Mouse (Mus musculus) heart, embryonic 14.5 days (tissue): ENCODE data around the gene Ccnd3. TPM values are rescaled to one million over a fixed set of nuclear protein-coding genes. Genes with fewer than 3 reads are reported as not detected.

Experiments used
- ATAC-seq: fragments of 200-750 bp; cut with Nextera tagmentation; 2 replicates; pipeline ENCODE4 v1.8.0; 2017; ENCODE audit warnings: low read depth, moderate TSS enrichment; ENCODE audit not compliant: insufficient number of reproducible peaks, insufficient read depth, low FRiP score
- H3K27ac ChIP-seq, 2 experiments: fragments of 200-500 bp in 1 of 2; fragments of 300-500 bp in 1 of 2; sonication (generic) in 1 of 2; replicated peaks in 1 of 2; 2 replicates each; pipeline ENCODE4 v1.5.1; 2012 to 2014; ENCODE audit warnings: low read depth in 2 of 2, low read length in 2 of 2, control low read depth in 1 of 2, mild to moderate bottlenecking in 1 of 2, mixed read lengths in 1 of 2; ENCODE audit not compliant: control insufficient read depth in 1 of 2, insufficient read depth in 1 of 2
- H3K27me3 ChIP-seq: fragments of 300-500 bp; sonication (generic); 2 replicates; pipeline ENCODE4 v1.6.1; 2014; ENCODE audit warnings: mild to moderate bottlenecking, low read length, control low read depth; ENCODE audit not compliant: control insufficient read depth, insufficient read depth
- H3K36me3 ChIP-seq: fragments of 300-500 bp; sonication (generic); 2 replicates; pipeline ENCODE4 v1.6.1; 2014; ENCODE audit warnings: mild to moderate bottlenecking, control low read depth, low read length, mixed read lengths; ENCODE audit not compliant: control insufficient read depth, insufficient read depth
- H3K4me1 ChIP-seq, 2 experiments: fragments of 200-500 bp in 1 of 2; fragments of 300-500 bp in 1 of 2; sonication (generic) in 1 of 2; 2 replicates each; pipeline ENCODE4 v1.6.1; 2012 to 2014; ENCODE audit warnings: low read length in 2 of 2, control low read depth in 1 of 2, mixed read lengths in 1 of 2; ENCODE audit not compliant: control insufficient read depth in 2 of 2, insufficient read depth in 2 of 2
- H3K4me2 ChIP-seq: fragments of 300-500 bp; sonication (generic); 2 replicates; pipeline ENCODE4 v1.6.1; 2014; ENCODE audit warnings: mild to moderate bottlenecking, low read length
- H3K4me3 ChIP-seq, 2 experiments: fragments of 200-500 bp in 1 of 2; fragments of 300-500 bp in 1 of 2; sonication (generic) in 1 of 2; 2 replicates each; pipeline ENCODE4 v1.5.1; 2012 to 2014; ENCODE audit warnings: low read length in 2 of 2, mild to moderate bottlenecking in 2 of 2, control low read depth in 1 of 2, low read depth in 1 of 2, moderate library complexity in 1 of 2; ENCODE audit not compliant: control insufficient read depth in 1 of 2, insufficient read depth in 1 of 2
- H3K9ac ChIP-seq: fragments of 300-500 bp; sonication (generic); 2 replicates; pipeline ENCODE4 v1.6.1; 2014; ENCODE audit warnings: mild to moderate bottlenecking, low read length
- H3K9me3 ChIP-seq: fragments of 300-500 bp; sonication (generic); 2 replicates; pipeline ENCODE4 v1.6.1; 2016; ENCODE audit warnings: low read length, control low read depth; ENCODE audit not compliant: control insufficient read depth
- WGBS: fragments of 180-500 bp; shearing (Covaris S2); extraction: QIAGEN DNeasy Blood & Tissue Kit; methylation state at CpG from one replicate; pipeline ENCODE4 v1.1.7; 2014; 5-methylcytosine and 5-hydroxymethylcytosine counted together
- polyA plus RNA-seq: library from polyadenylated mRNA; unstranded; fragments of >200 nt; fragmentation: Nextera tagmentation; extraction: Ambion mirVana; gene quantifications from 2 replicates; pipeline ENCODE4 v1.2.1, GENCODE M21; 2014

Ccnd3 gene
- polyA plus RNA-seq, 1 experiment from 2014 or later: 469 TPM

- Histone ChIP-seq H3K4me1 (peaks cover 29 to 46% of the 10 kb centered on the region in 2 experiments), H3K4me3 (no peak overlapping the region), H3K27me3 (no peaks in the 10 kb centered on the region), H3K36me3 (no peaks in the 10 kb centered on the region), H3K9me3 (no peaks in the 10 kb centered on the region), H3K9ac (peak overlapping the region; percentile 5; the same call in 1 of the 2 replicates), H3K27ac (peak overlapping the region; percentile 42 to 66), H3K4me2 (no peak overlapping the region)
- 61% methylated on average over 10 of the region's 10 CpGs for WGBS
- no peak for ATAC-seq
Measured at GRCm38 (mm10) chr17:47512956-47513775, 8.3 kb downstream of the Ccnd3 start.

GRCm38 (mm10) chr17:47515180-47515844, 10.5 kb downstream of the Ccnd3 start:
- ATAC-seq: no peak
- Histone ChIP-seq H3K4me3 (no peak overlapping the region), H3K4me2 (no peak overlapping the region), H3K27ac (no peak overlapping the region), H3K9ac (no peak overlapping the region), H3K4me1 (peaks cover 33 to 56% of the 10 kb centered on the region in 2 experiments), H3K27me3 (no peaks in the 10 kb centered on the region), H3K36me3 (no peaks in the 10 kb centered on the region), H3K9me3 (no peaks in the 10 kb centered on the region)
- WGBS: 85% methylated on average over 7 of the region's 7 CpGs

- Histone ChIP-seq H3K27me3 (no peaks in the 10 kb centered on the region), H3K4me2 (no peak overlapping the region), H3K4me1 (peaks cover 34 to 62% of the 10 kb centered on the region in 2 experiments), H3K4me3 (no peak overlapping the region), H3K27ac (no peak overlapping the region), H3K9me3 (no peaks in the 10 kb centered on the region), H3K36me3 (no peaks in the 10 kb centered on the region), H3K9ac (no peak overlapping the region)
- 94% methylated on average over 3 of the region's 3 CpGs for WGBS
- no peak for ATAC-seq
Measured at GRCm38 (mm10) chr17:47516232-47516631, 11.4 kb downstream of the Ccnd3 start.

GRCm38 (mm10) chr17:47518205-47518604, 13.4 kb downstream of the Ccnd3 start:
- Histone ChIP-seq H3K9me3 (no peaks in the 10 kb centered on the region), H3K27me3 (no peaks in the 10 kb centered on the region), H3K9ac (peak overlapping the region; percentile 55), H3K4me1 (peaks cover 42 to 65% of the 10 kb centered on the region in 2 experiments), H3K4me3 (no peak overlapping the region), H3K4me2 (peak overlapping the region; percentile 47), H3K36me3 (no peaks in the 10 kb centered on the region), H3K27ac (peak overlapping the region; percentile 98 to 99)
- peak; percentile 70 for ATAC-seq
- 7% methylated on average over 8 of the region's 8 CpGs for WGBS

GRCm38 (mm10) chr17:47521551-47522258, 16.9 kb downstream of the Ccnd3 start:
- peak overlapping the region; percentile 98 for H3K27ac ChIP-seq
- no peaks in the 10 kb centered on the region for H3K27me3 ChIP-seq
- H3K4me2 ChIP-seq: peak overlapping the region; percentile 58
- H3K9ac ChIP-seq: peak overlapping the region; percentile 72
- peak overlapping the region; percentile 10 to 12; a peak in 1 of 4 replicates for H3K4me3 ChIP-seq
- H3K4me1 ChIP-seq: peaks cover 49 to 73% of the 10 kb centered on the region in 2 experiments
- no peaks in the 10 kb centered on the region for H3K36me3 ChIP-seq
- under 1% methylated on average over 17 of the region's 17 CpGs for WGBS
- H3K9me3 ChIP-seq: no peaks in the 10 kb centered on the region
- ATAC-seq: peak; percentile 90

GRCm38 (mm10) chr17:47522536-47522935, 17.7 kb downstream of the Ccnd3 start:
- H3K36me3 ChIP-seq: no peaks in the 10 kb centered on the region
- H3K9ac ChIP-seq: peak overlapping the region; percentile 72
- no peaks in the 10 kb centered on the region for H3K27me3 ChIP-seq
- peak overlapping the region; percentile 58 for H3K4me2 ChIP-seq
- H3K27ac ChIP-seq: peak overlapping the region; percentile 96 to 98
- no peak overlapping the region for H3K4me3 ChIP-seq
- H3K9me3 ChIP-seq: no peaks in the 10 kb centered on the region
- ATAC-seq: no peak
- H3K4me1 ChIP-seq: peaks cover 54 to 76% of the 10 kb centered on the region in 2 experiments
- 42% methylated on average over 4 of the region's 4 CpGs for WGBS

GRCm38 (mm10) chr17:47523211-47523682, 18.4 kb downstream of the Ccnd3 start:
- no peak for ATAC-seq
- no peaks in the 10 kb centered on the region for H3K36me3 ChIP-seq
- H3K4me2 ChIP-seq: no peak overlapping the region
- WGBS: 24% methylated on average over 18 of the region's 18 CpGs
- no peaks in the 10 kb centered on the region for H3K27me3 ChIP-seq
- peak overlapping the region; percentile 72 for H3K9ac ChIP-seq
- no peaks in the 10 kb centered on the region for H3K9me3 ChIP-seq
- H3K4me1 ChIP-seq: peaks cover 54 to 77% of the 10 kb centered on the region in 2 experiments
- peak overlapping the region; percentile 96 to 98 for H3K27ac ChIP-seq
- H3K4me3 ChIP-seq: no peak overlapping the region
